Mouse (Mus musculus): Measurements from ENCODE around the gene Ubald2.
"Not testable (repeated sequence)": the region's sequence is repeated elsewhere in the genome, so short reads cannot be mapped to it uniquely, and the experiment has no call there.

Ubald2 gene

GRCm38 (mm10) chr11:116433356-116434286, at the start of gene Ubald2:
TSS of gene Ubald2 (plus strand) at chr11:116434094.
- DNase-seq (ENCODE audit: low spot score) = peak; percentile 95

GRCm38 (mm10) chr11:116384171-116384570, 49.7 kb upstream of the Ubald2 start:
- DNase-seq (ENCODE audit: low spot score) = no peak

GRCm38 (mm10) chr11:116385999-116386398, 47.9 kb upstream of the Ubald2 start:
- DNase-seq (ENCODE audit: low spot score) = no peak

- no peak for DNase-seq (ENCODE audit: low spot score)
Observed at GRCm38 (mm10) chr11:116387086-116388071, 46.5 kb upstream of the Ubald2 start.

- DNase-seq (ENCODE audit: low spot score) = no peak
Observed at GRCm38 (mm10) chr11:116388841-116389480, 44.9 kb upstream of the Ubald2 start.

- no peak for DNase-seq (ENCODE audit: low spot score)
Observed at GRCm38 (mm10) chr11:116394769-116395168, 39.1 kb upstream of the Ubald2 start.

- DNase-seq (ENCODE audit: low spot score) = no peak
Observed at GRCm38 (mm10) chr11:116396276-116396933, 37.5 kb upstream of the Ubald2 start.

GRCm38 (mm10) chr11:116396934-116397330, 37.0 kb upstream of the Ubald2 start:
- no peak for DNase-seq (ENCODE audit: low spot score)

- no peak for DNase-seq (ENCODE audit: low spot score)
Observed at GRCm38 (mm10) chr11:116397517-116398347, 36.2 kb upstream of the Ubald2 start.

- no peak for DNase-seq (ENCODE audit: low spot score)
Observed at GRCm38 (mm10) chr11:116398348-116398677, 35.6 kb upstream of the Ubald2 start.

GRCm38 (mm10) chr11:116400560-116400959, 33.3 kb upstream of the Ubald2 start:
- DNase-seq (ENCODE audit: low spot score) = no peak

- DNase-seq (ENCODE audit: low spot score) = no peak
Observed at GRCm38 (mm10) chr11:116405601-116406000, 28.3 kb upstream of the Ubald2 start.

- no peak for DNase-seq (ENCODE audit: low spot score)
Observed at GRCm38 (mm10) chr11:116406231-116406728, 27.6 kb upstream of the Ubald2 start.

- no peak for DNase-seq (ENCODE audit: low spot score)
Observed at GRCm38 (mm10) chr11:116409008-116409407, 24.9 kb upstream of the Ubald2 start.

- not testable (repeated sequence) for DNase-seq (ENCODE audit: low spot score)
Observed at GRCm38 (mm10) chr11:116410415-116410814, 23.5 kb upstream of the Ubald2 start.

GRCm38 (mm10) chr11:116411582-116411981, 22.3 kb upstream of the Ubald2 start:
- DNase-seq (ENCODE audit: low spot score) = no peak

GRCm38 (mm10) chr11:116412028-116412827, 21.7 kb upstream of the Ubald2 start:
- DNase-seq (ENCODE audit: low spot score) = no peak

GRCm38 (mm10) chr11:116412904-116413630, 20.8 kb upstream of the Ubald2 start, which contains the start of gene Rnf157:
TSS of gene Rnf157 (minus strand) at chr11:116413032.
- peak; percentile 71 for DNase-seq (ENCODE audit: low spot score)

- no peak for DNase-seq (ENCODE audit: low spot score)
Observed at GRCm38 (mm10) chr11:116413631-116414022, 20.3 kb upstream of the Ubald2 start.

Measured in ovary, postnatal 14 days (tissue).